Mouse (Mus musculus): ENCODE results near the gene Usp48.

GRCm38 (mm10) chr4:137679979-137680550 lies 86.5 kb downstream of the Usp48 start:
- no peak for TF ChIP-seq EP300 (IDR thresholded peaks at IDR 0.05; ENCODE audit: low read depth)
- TF ChIP-seq CTCF (IDR thresholded peaks at IDR 0.05; ENCODE audit: low read depth), result no peak

Measured in liver, postnatal 0 days (tissue).